Mouse (Mus musculus) heart, postnatal 0 days (tissue): ENCODE results near the gene Top2a. TPM values are rescaled to one million over a fixed set of nuclear protein-coding genes. Genes with fewer than 3 reads are reported as not detected.

Source experiments
- ATAC-seq: fragments of 200-750 bp; cut with Nextera tagmentation; 2 replicates; pipeline ENCODE4 v1.8.0; 2017; ENCODE audit warnings: low read depth, moderate number of reproducible peaks, moderate library complexity; ENCODE audit not compliant: insufficient read depth
- DNase-seq: peaks from one replicate; pipeline ENCODE4 v3.0.0-alpha.2; 2016; ENCODE audit warnings: low spot score
- H3K27ac ChIP-seq: fragments of 300-500 bp; sonication (generic); 2 replicates; pipeline ENCODE4 v1.5.1; 2014; ENCODE audit warnings: low read depth, mild to moderate bottlenecking
- H3K27me3 ChIP-seq: fragments of 300-500 bp; sonication (generic); 2 replicates; pipeline ENCODE4 v1.6.1; 2014; ENCODE audit warnings: low read length, mixed read lengths; ENCODE audit not compliant: control insufficient read depth, insufficient read depth
- H3K36me3 ChIP-seq: fragments of 300-500 bp; sonication (generic); replicated peaks from 2 replicates; pipeline ENCODE4 v1.6.1; 2014; ENCODE audit warnings: low read length, mixed read lengths; ENCODE audit not compliant: control insufficient read depth, insufficient read depth
- H3K4me1 ChIP-seq: fragments of 300-500 bp; sonication (generic); 2 replicates; pipeline ENCODE4 v1.6.1; 2014; ENCODE audit warnings: antibody characterized with exemption; ENCODE audit not compliant: control insufficient read depth, insufficient read depth
- H3K4me2 ChIP-seq: fragments of 300-500 bp; sonication (generic); 2 replicates; pipeline ENCODE4 v1.6.1; 2014; ENCODE audit warnings: low read depth, mild to moderate bottlenecking, low read length, moderate library complexity
- H3K4me3 ChIP-seq: fragments of 300-500 bp; sonication (generic); 2 replicates; pipeline ENCODE4 v1.5.1; 2014; ENCODE audit warnings: low read depth, low read length
- H3K9ac ChIP-seq: fragments of 300-500 bp; sonication (generic); replicated peaks from 2 replicates; pipeline ENCODE4 v1.6.1; 2014; ENCODE audit warnings: low read depth, low read length, mixed read lengths
- H3K9me3 ChIP-seq: fragments of 300-500 bp; sonication (generic); replicated peaks from 2 replicates; pipeline ENCODE4 v1.6.1; 2016; ENCODE audit warnings: low read length; ENCODE audit not compliant: control insufficient read depth
- CTCF ChIP-seq: IDR thresholded peaks from 2 replicates; pipeline ENCODE4 v1.5.1; 2016; ENCODE audit warnings: antibody characterized with exemption, control low read depth, low read depth
- EP300 ChIP-seq: IDR thresholded peaks from 2 replicates; pipeline ENCODE4 v1.6.1; 2016; ENCODE audit warnings: antibody characterized with exemption, low read depth
- WGBS: fragments of 180-500 bp; shearing (Covaris S2); extraction: QIAGEN DNeasy Blood & Tissue Kit; methylation state at CpG from one replicate; pipeline ENCODE4 v1.1.7; 2014; 5-methylcytosine and 5-hydroxymethylcytosine counted together
- polyA plus RNA-seq: library from polyadenylated mRNA; unstranded; fragments of >200 nt; fragmentation: Nextera tagmentation; extraction: Ambion mirVana; gene quantifications from 2 replicates; pipeline ENCODE4 v1.2.1, GENCODE M21; 2015
- total RNA-seq: library from RNA; depleted of rRNA; stranded (reverse); fragments of >200 nt; gene quantifications from 2 replicates; pipeline ENCODE4 v1.2.3, GENCODE M21; 2014; ENCODE audit warnings: low replicate concordance

Gene Top2a
- total and polyA plus RNA-seq, 2 experiments from 2014 or later, result 38.2 to 52.9 TPM

- Histone ChIP-seq H3K9me3 (no peaks in the 10 kb centered on the region), H3K4me3 (no peak overlapping the region), H3K4me2 (no peak overlapping the region), H3K27me3 (no peaks in the 10 kb centered on the region), H3K9ac (no peak overlapping the region), H3K4me1 (peaks cover 72% of the 10 kb centered on the region), H3K36me3 (peaks cover 11% of the 10 kb centered on the region), H3K27ac (peak overlapping the region; percentile 84; the same call in 1 of the 2 replicates)
- 30% methylated on average over 2 of the region's 2 CpGs for WGBS
- no peak for DNase-seq
- no peak for TF ChIP-seq EP300
- TF ChIP-seq CTCF, result no peak
- ATAC-seq, result no peak
Measured at GRCm38 (mm10) chr11:98953361-98953760, 70.6 kb downstream of the Top2a start.

- ATAC-seq (no peak), DNase-seq (no peak)
- H3K27ac ChIP-seq, result 0 out of 2 replicates have a peak overlapping the region, but pooled peaks have one; percentile 94
- no peaks in the 10 kb centered on the region for H3K9me3 ChIP-seq
- TF ChIP-seq CTCF, result no peak
- no peak for TF ChIP-seq EP300
- H3K4me3 ChIP-seq, result no peak overlapping the region
- WGBS, result 52% methylated on average over 2 of the region's 2 CpGs
- no peak overlapping the region for H3K9ac ChIP-seq
- H3K4me1 ChIP-seq, result peaks cover 79% of the 10 kb centered on the region
- peaks cover 11% of the 10 kb centered on the region for H3K36me3 ChIP-seq
- no peaks in the 10 kb centered on the region for H3K27me3 ChIP-seq
- no peak overlapping the region for H3K4me2 ChIP-seq
Measured at GRCm38 (mm10) chr11:98952736-98953135, 71.3 kb downstream of the Top2a start.

- 0 out of 2 replicates have a peak overlapping the region, but pooled peaks have one; percentile 40 for H3K9ac ChIP-seq
- 93% methylated on average over 1 of the region's 1 CpGs for WGBS
- peak overlapping the region; percentile 94 for H3K27ac ChIP-seq
- H3K4me1 ChIP-seq, result peaks cover 85% of the 10 kb centered on the region
- H3K36me3 ChIP-seq, result peaks cover 6% of the 10 kb centered on the region
- TF ChIP-seq EP300 (no peak), CTCF (no peak)
- H3K27me3 ChIP-seq, result no peaks in the 10 kb centered on the region
- no peak overlapping the region for H3K4me2 ChIP-seq
- no peak overlapping the region for H3K4me3 ChIP-seq
- no peaks in the 10 kb centered on the region for H3K9me3 ChIP-seq
- ATAC-seq (no peak), DNase-seq (no peak)
Measured at GRCm38 (mm10) chr11:98952111-98952510, 71.9 kb downstream of the Top2a start.

- Histone ChIP-seq H3K27me3 (no peaks in the 10 kb centered on the region), H3K9ac (peak overlapping the region; percentile 40), H3K4me3 (no peak overlapping the region), H3K4me2 (peak overlapping the region; percentile 50), H3K36me3 (peaks cover 5% of the 10 kb centered on the region), H3K27ac (peak overlapping the region; percentile 94), H3K9me3 (no peaks in the 10 kb centered on the region), H3K4me1 (peaks cover 88% of the 10 kb centered on the region)
- ATAC-seq (peak; percentile 80), DNase-seq (peak; percentile 87)
- 22% methylated on average over 15 of the region's 16 CpGs for WGBS
- no peak for TF ChIP-seq CTCF
- TF ChIP-seq EP300, result peak; percentile 89
Measured at GRCm38 (mm10) chr11:98951026-98951906, 72.7 kb downstream of the Top2a start.

GRCm38 (mm10) chr11:98950484-98950883, 73.5 kb downstream of the Top2a start:
- Histone ChIP-seq H3K27me3 (no peaks in the 10 kb centered on the region), H3K4me2 (0 out of 2 replicates have a peak overlapping the region, but pooled peaks have one; percentile 6), H3K9me3 (no peaks in the 10 kb centered on the region), H3K4me1 (peaks cover 90% of the 10 kb centered on the region), H3K4me3 (no peak overlapping the region), H3K36me3 (peaks cover 5% of the 10 kb centered on the region), H3K9ac (peak overlapping the region; percentile 24; the same call in 1 of the 2 replicates), H3K27ac (peak overlapping the region; percentile 94)
- WGBS, result 71% methylated on average over 9 of the region's 9 CpGs
- TF ChIP-seq EP300 (no peak), CTCF (no peak)
- DNase-seq (no peak), ATAC-seq (no peak)
